Mouse (Mus musculus): ENCODE results near the gene Lrrc71. TPM values are rescaled to one million over a fixed set of nuclear protein-coding genes. Genes with fewer than 3 reads are reported as not detected.
A peak's percentile ranks its signal among the peaks of the same experiment; 100 is the strongest.

Gene Lrrc71
- polyA plus RNA-seq, 1 experiment from 2014 or later, result 0.23 TPM

DNA sequence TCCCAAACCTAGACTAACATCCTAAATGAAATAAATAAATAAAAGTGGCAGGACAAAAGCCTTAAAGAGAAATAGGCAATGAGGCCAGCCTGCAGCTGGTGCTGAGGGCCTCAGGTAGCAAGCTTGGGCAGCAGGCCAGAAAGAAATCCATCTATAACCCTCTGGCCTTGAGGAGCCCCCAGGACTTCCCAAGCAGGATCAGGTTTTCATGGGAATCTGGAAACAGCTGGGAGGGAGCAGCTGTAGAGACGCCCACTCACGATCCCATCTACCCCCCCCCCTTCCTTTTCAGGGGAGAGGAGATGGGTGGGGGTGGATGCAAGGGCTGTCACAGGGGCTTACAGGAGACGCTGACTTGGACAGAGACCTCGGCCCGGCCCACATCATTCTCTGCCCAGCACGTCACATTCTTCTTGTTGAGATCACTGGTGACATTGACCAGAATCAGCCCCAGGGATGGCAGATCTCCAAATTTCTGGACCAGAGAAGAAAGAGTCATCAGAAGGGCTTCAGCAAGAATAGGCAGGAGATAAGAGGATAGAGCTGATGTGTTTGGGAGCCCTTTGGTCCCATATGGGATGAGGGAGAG, 37.3 kb upstream of the Lrrc71 start:
- TF ChIP-seq EP300 (IDR thresholded peaks at IDR 0.05; ENCODE audit: low read depth) (no peak), CTCF (IDR thresholded peaks at IDR 0.05; ENCODE audit: low read depth) (no peak)
- Histone ChIP-seq H3K4me1 (ENCODE audit: insufficient read depth) (no peaks in the 10 kb centered on the region), H3K36me3 (replicated peaks; ENCODE audit: insufficient read depth, low read length) (no peaks in the 10 kb centered on the region), H3K27ac (ENCODE audit: low read depth) (no peak overlapping the region), H3K27me3 (ENCODE audit: insufficient read depth, low read length) (peaks cover 3% of the 10 kb centered on the region; the same call in 1 of the 2 replicates), H3K4me3 (ENCODE audit: low read depth, low read length) (no peak overlapping the region), H3K9me3 (ENCODE audit: low read length) (no peaks in the 10 kb centered on the region), H3K9ac (replicated peaks) (no peak overlapping the region), H3K4me2 (ENCODE audit: low read depth, low read length) (no peak overlapping the region)
- WGBS (ENCODE audit: insufficient replicate concordance), result 57% methylated on average over 6 of the region's 6 CpGs
- no peak for DNase-seq
- ATAC-seq, result no peak

DNA sequence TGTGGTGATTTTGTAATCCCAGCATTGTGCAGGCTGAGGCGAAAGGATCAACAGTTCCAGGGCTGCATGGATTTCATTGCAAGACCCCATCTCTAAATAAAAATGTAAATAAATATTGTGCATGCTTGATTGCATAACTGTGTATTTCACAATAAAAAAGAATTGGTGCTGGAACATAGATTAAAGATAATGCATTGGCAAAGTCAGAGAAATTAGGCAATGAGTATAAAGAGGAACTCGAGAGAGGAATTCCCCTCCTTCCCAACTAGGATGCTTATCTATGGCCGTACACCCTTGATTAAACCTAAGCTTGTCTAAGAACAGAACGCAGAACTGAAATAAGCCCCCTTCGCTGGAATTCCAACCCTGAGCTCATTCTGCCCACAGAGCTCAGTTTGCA, 36.7 kb upstream of the Lrrc71 start:
- H3K27me3 ChIP-seq (ENCODE audit: insufficient read depth, low read length), result no peaks in the 10 kb centered on the region
- no peaks in the 10 kb centered on the region for H3K9me3 ChIP-seq (ENCODE audit: low read length)
- WGBS (ENCODE audit: insufficient replicate concordance), result 40% methylated on average over 5 of the region's 5 CpGs
- no peaks in the 10 kb centered on the region for H3K36me3 ChIP-seq (replicated peaks; ENCODE audit: insufficient read depth, low read length)
- no peaks in the 10 kb centered on the region for H3K4me1 ChIP-seq (ENCODE audit: insufficient read depth)
- H3K4me2 ChIP-seq (ENCODE audit: low read depth, low read length), result no peak overlapping the region
- no peak overlapping the region for H3K9ac ChIP-seq (replicated peaks)
- no peak for TF ChIP-seq CTCF (IDR thresholded peaks at IDR 0.05; ENCODE audit: low read depth)
- no peak for TF ChIP-seq EP300 (IDR thresholded peaks at IDR 0.05; ENCODE audit: low read depth)
- ATAC-seq, result no peak
- DNase-seq, result no peak
- no peak overlapping the region for H3K4me3 ChIP-seq (ENCODE audit: low read depth, low read length)
- H3K27ac ChIP-seq (ENCODE audit: low read depth), result no peak overlapping the region

DNA sequence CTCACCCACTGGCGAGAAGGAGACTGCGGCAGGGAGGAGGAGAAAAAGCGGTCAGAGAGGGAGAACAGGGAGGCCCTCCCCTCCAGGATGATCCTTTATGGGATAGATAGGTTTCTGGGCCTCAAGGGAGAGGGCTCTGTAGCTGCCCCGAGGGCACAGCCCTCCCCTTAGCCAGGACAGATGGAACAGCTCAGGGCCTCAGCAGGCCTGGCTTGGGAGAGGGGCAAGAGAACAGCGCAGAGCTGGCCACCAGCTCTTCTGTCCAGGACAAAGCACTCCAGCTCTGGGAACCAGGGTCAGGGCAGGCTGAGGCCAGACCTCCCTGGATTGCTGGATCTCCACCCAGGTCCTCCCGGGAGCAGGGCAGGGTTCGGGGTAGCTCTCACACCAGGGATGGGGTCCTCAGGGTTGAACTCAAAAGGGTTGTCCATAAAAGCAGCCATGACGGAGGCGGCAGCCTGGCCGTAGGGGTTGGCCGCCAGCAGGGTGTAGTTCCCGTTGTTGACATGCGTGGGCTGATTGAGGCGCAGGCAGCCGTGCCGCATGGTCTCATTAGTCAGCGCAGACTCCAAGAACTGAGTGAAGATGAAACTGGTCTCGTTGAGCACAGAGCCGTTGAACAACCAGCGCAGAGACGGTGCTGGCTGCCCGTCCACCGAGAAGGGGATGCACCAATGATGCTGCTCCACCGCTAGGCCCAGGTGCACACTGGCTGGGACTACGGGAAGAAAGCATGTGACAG, 35.0 kb upstream of the Lrrc71 start:
- H3K4me3 ChIP-seq (ENCODE audit: low read depth, low read length), result no peak overlapping the region
- H3K9me3 ChIP-seq (ENCODE audit: low read length), result no peaks in the 10 kb centered on the region
- no peak overlapping the region for H3K27ac ChIP-seq (ENCODE audit: low read depth)
- H3K27me3 ChIP-seq (ENCODE audit: insufficient read depth, low read length), result no peaks in the 10 kb centered on the region
- no peak overlapping the region for H3K4me2 ChIP-seq (ENCODE audit: low read depth, low read length)
- TF ChIP-seq CTCF (IDR thresholded peaks at IDR 0.05; ENCODE audit: low read depth), result no peak
- TF ChIP-seq EP300 (IDR thresholded peaks at IDR 0.05; ENCODE audit: low read depth), result no peak
- no peak for ATAC-seq
- no peaks in the 10 kb centered on the region for H3K4me1 ChIP-seq (ENCODE audit: insufficient read depth)
- DNase-seq, result no peak
- WGBS (ENCODE audit: insufficient replicate concordance), result 84% methylated on average over 25 of the region's 25 CpGs
- H3K36me3 ChIP-seq (replicated peaks; ENCODE audit: insufficient read depth, low read length), result no peaks in the 10 kb centered on the region
- no peak overlapping the region for H3K9ac ChIP-seq (replicated peaks)

DNA sequence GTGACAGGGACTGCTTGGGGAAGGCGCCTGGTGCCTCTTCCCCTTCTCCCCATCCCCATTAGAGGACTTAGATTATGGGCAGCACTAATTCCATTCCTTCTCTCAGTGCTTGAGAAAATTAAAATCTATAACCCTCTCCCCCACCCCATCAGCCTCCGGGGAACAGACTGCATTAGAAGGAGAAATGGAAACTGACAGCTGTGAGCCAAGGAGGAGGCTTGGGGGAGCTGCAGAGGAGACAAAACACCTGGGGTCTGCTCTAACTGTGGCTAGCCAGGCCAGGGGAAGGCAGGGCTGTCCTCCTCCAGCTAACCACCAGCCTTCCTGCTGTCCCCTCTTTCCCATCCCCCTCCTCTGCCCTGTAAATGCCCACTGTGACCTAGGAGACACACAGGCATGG, 30.7 kb upstream of the Lrrc71 start:
- H3K27me3 ChIP-seq (ENCODE audit: insufficient read depth, low read length), result no peaks in the 10 kb centered on the region
- 0 out of 2 replicates have a peak, but pooled peaks cover 2% of the 10 kb centered on the region for H3K4me1 ChIP-seq (ENCODE audit: insufficient read depth)
- H3K4me3 ChIP-seq (ENCODE audit: low read depth, low read length), result no peak overlapping the region
- no peak overlapping the region for H3K4me2 ChIP-seq (ENCODE audit: low read depth, low read length)
- no peak overlapping the region for H3K9ac ChIP-seq (replicated peaks)
- H3K27ac ChIP-seq (ENCODE audit: low read depth), result no peak overlapping the region
- TF ChIP-seq EP300 (IDR thresholded peaks at IDR 0.05; ENCODE audit: low read depth), result no peak
- DNase-seq, result no peak
- 55% methylated on average over 2 of the region's 2 CpGs for WGBS (ENCODE audit: insufficient replicate concordance)
- no peaks in the 10 kb centered on the region for H3K36me3 ChIP-seq (replicated peaks; ENCODE audit: insufficient read depth, low read length)
- H3K9me3 ChIP-seq (ENCODE audit: low read length), result no peaks in the 10 kb centered on the region
- ATAC-seq, result no peak

DNA sequence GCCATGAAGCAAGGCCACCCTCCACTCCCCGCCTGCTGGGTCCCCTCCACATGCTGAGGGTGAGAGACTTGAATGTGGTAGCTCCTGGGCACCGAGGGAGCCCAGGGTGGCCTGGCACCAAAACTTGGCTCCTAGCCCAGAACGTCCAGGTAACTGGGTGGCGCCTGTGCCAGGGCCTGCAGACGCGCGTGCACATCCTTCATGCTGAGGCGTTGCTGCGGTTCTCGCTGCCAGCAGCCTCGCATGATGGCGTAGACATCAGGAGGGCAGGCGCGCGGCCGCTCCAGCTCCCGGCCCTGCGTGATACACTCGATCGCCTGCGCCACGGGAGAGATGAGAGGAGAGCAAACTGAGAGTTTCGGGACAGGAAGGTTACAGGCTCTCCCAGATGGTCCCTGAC, 29.9 kb upstream of the Lrrc71 start:
- H3K9me3 ChIP-seq (ENCODE audit: low read length), result no peaks in the 10 kb centered on the region
- ATAC-seq (no peak), DNase-seq (no peak)
- no peak overlapping the region for H3K4me2 ChIP-seq (ENCODE audit: low read depth, low read length)
- H3K36me3 ChIP-seq (replicated peaks; ENCODE audit: insufficient read depth, low read length), result no peaks in the 10 kb centered on the region
- H3K4me1 ChIP-seq (ENCODE audit: insufficient read depth), result peaks cover 5% of the 10 kb centered on the region; the same call in 1 of the 2 replicates
- no peak overlapping the region for H3K27ac ChIP-seq (ENCODE audit: low read depth)
- H3K9ac ChIP-seq (replicated peaks), result no peak overlapping the region
- no peak for TF ChIP-seq CTCF (IDR thresholded peaks at IDR 0.05; ENCODE audit: low read depth)
- no peak for TF ChIP-seq EP300 (IDR thresholded peaks at IDR 0.05; ENCODE audit: low read depth)
- H3K27me3 ChIP-seq (ENCODE audit: insufficient read depth, low read length), result no peaks in the 10 kb centered on the region
- no peak overlapping the region for H3K4me3 ChIP-seq (ENCODE audit: low read depth, low read length)
- 65% methylated on average over 23 of the region's 23 CpGs for WGBS (ENCODE audit: insufficient replicate concordance)

DNA sequence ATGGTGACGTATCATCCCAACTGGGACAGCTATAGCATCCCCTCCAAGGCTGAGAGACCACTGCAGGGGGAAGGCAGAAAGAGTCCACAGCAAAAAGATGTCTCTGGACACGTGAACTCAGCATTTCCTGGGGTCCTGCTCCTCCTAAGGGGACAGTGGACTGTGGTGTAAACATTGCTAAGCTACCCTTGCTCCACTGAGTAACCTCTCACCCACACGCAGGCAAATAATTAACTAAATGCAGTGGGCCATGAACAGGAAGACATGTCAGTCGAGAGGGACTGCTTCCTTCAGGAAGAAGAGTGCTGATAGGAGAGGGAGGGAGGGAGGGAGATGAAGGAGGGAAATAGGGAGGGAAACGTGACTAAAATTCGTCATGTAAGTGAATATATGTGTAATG, 22.7 kb upstream of the Lrrc71 start:
- WGBS (ENCODE audit: insufficient replicate concordance), result 19% methylated on average over 6 of the region's 6 CpGs

More for the DNA sequence above, 22.7 kb upstream of the Lrrc71 start:
- H3K27me3 ChIP-seq (ENCODE audit: insufficient read depth, low read length), result no peaks in the 10 kb centered on the region
- no peak overlapping the region for H3K9ac ChIP-seq (replicated peaks)
- H3K36me3 ChIP-seq (replicated peaks; ENCODE audit: insufficient read depth, low read length), result no peaks in the 10 kb centered on the region
- H3K4me3 ChIP-seq (ENCODE audit: low read depth, low read length), result no peak overlapping the region
- ATAC-seq (peak; percentile 76), DNase-seq (peak; percentile 41)
- peaks cover 20% of the 10 kb centered on the region for H3K4me1 ChIP-seq (ENCODE audit: insufficient read depth)
- peak overlapping the region; percentile 74 for H3K27ac ChIP-seq (ENCODE audit: low read depth)
- TF ChIP-seq CTCF (IDR thresholded peaks at IDR 0.05; ENCODE audit: low read depth) (no peak), EP300 (IDR thresholded peaks at IDR 0.05; ENCODE audit: low read depth) (no peak)
- no peaks in the 10 kb centered on the region for H3K9me3 ChIP-seq (ENCODE audit: low read length)
- 0 out of 2 replicates have a peak overlapping the region, but pooled peaks have one; percentile 14 for H3K4me2 ChIP-seq (ENCODE audit: low read depth, low read length)
